Mouse (Mus musculus) frontal cortex, postnatal 10 days (tissue): Measurements from ENCODE around the gene Pde6h.

Experiments
- DNase-seq, 2 experiments: peaks; one replicate each; pipeline ENCODE4 v3.0.0; 2022; ENCODE audit warnings: low spot score in 2 of 2, mixed read lengths in 1 of 2

The Pde6h gene

GRCm38 (mm10) chr6:136912751-136913265 lies 10.8 kb upstream of the Pde6h start:
- no peak for DNase-seq

GRCm38 (mm10) chr6:136913384-136914126 lies 10.1 kb upstream of the Pde6h start:
- DNase-seq = no peak

GRCm38 (mm10) chr6:136914234-136914633 lies 9.4 kb upstream of the Pde6h start:
- DNase-seq = no peak

GRCm38 (mm10) chr6:136915721-136916395 lies 7.8 kb upstream of the Pde6h start:
- no peak for DNase-seq

- no peak for DNase-seq
Observed at GRCm38 (mm10) chr6:136917885-136918284, 5.7 kb upstream of the Pde6h start.

GRCm38 (mm10) chr6:136920320-136921257 lies 3.0 kb upstream of the Pde6h start:
- DNase-seq = peak in 1 of 2 experiments; percentile 73

GRCm38 (mm10) chr6:136921601-136922000 lies 2.0 kb upstream of the Pde6h start:
- DNase-seq = no peak

- no peak for DNase-seq
Observed at GRCm38 (mm10) chr6:136922080-136922479, 1.6 kb upstream of the Pde6h start, which contains the start of gene Erp27. TSS of gene Erp27 (minus strand) at chr6:136922180.

- no peak for DNase-seq
Observed at GRCm38 (mm10) chr6:136922871-136923270, 761 bp upstream of the Pde6h start.

- DNase-seq = no peak
Observed at GRCm38 (mm10) chr6:136925049-136925448, 1.4 kb downstream of the Pde6h start.

GRCm38 (mm10) chr6:136927626-136928025 lies 4.0 kb downstream of the Pde6h start:
- DNase-seq = no peak

GRCm38 (mm10) chr6:136930677-136931076 lies 7.0 kb downstream of the Pde6h start:
- no peak for DNase-seq

- no peak for DNase-seq
Observed at GRCm38 (mm10) chr6:136931246-136931645, 7.6 kb downstream of the Pde6h start.

GRCm38 (mm10) chr6:136934068-136934467 lies 10.4 kb downstream of the Pde6h start:
- no peak for DNase-seq

GRCm38 (mm10) chr6:136935233-136935632 lies 11.6 kb downstream of the Pde6h start:
- no peak for DNase-seq

GRCm38 (mm10) chr6:136936361-136936760 lies 12.7 kb downstream of the Pde6h start:
- DNase-seq = no peak

GRCm38 (mm10) chr6:136937117-136937516 lies 13.5 kb downstream of the Pde6h start:
- DNase-seq = no peak

- DNase-seq = no peak
Observed at GRCm38 (mm10) chr6:136938331-136939126, 14.9 kb downstream of the Pde6h start.

- no peak for DNase-seq
Observed at GRCm38 (mm10) chr6:136939326-136940187, 15.9 kb downstream of the Pde6h start.
